Mouse (Mus musculus): Measurements from ENCODE around the gene 1700030J22Rik.

DNA sequence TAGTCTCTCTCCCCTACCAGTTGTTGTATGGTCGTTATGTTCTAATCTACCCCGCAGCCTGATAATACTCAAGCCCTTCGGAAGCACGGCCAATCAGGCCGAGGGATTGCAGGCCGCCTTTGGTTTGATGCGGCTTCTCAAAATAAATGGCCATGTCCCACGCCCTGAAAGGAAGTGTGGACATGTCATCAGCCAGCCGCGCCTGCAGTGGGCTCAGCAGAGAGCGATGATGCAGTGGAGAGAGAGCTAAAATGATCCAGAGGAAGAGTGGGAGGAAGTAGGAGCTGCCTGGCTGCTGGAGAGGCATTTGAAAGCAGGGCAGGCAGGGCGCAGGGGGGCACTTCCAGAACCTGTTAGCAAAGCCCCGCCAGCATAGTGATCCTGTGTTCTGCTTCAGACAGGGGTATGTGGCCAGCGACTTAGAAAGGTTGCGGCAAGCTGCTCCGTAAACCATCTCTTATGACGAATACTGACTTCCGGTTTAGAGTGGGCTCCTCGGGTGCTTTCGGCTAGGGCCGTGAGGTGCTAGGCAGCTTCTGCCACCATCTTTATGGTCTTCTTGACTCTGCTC, 32.4 kb downstream of the 1700030J22Rik start:
- TF ChIP-seq CTCF (IDR thresholded peaks at IDR 0.05; ENCODE audit: insufficient read depth, low read depth, low read length) (no peak), POLR2A (IDR thresholded peaks at IDR 0.05; ENCODE audit: insufficient read depth, low read depth, low read length) (no peak)

Measured in olfactory bulb, adult 2 months (tissue).